Comparison of ENCODE assay signal across 13 mouse cellular contexts in genomic region chr5:142413723-142414445, GRCm38 (mm10). TPM values are rescaled to one million over a fixed set of nuclear protein-coding genes. Genes with fewer than 3 reads are reported as not detected.
DNase-seq lines count a peak whose midpoint lies in the region; ATAC-seq lines count a peak whose summit lies in the region.
"Had no signal": no experiment of that assay in that cellular context is flagged by ENCODE, and none has a peak within 500 bp of the region (broad histone marks: within the 10 kb centered on the region; RNA-seq: fewer than 3 reads in every experiment).

No protein-coding gene starts in this region.

- DNase-seq in heart, postnatal 14 days = no peak
- DNase-seq in kidney, adult 11 months = no peak
- DNase-seq in testis, postnatal 14 days (ENCODE audit: low spot score) = peak; percentile 49
- no peak for DNase-seq in testis, postnatal 10 days (ENCODE audit: low spot score)
- DNase-seq in yolk sac, embryonic 10.5 days (ENCODE audit: low spot score) = peak; percentile 53
- DNase-seq in left cerebral cortex, adult 8-10 months (ENCODE audit: low spot score in 2 of 2) = no peak
- DNase-seq: cerebellum, postnatal 25 days; right cerebral cortex, postnatal 4 days; thymus, postnatal 25 days had no signal

- no peak overlapping the region for H3K4me3 ChIP-seq in heart, embryonic 14.5 days (ENCODE audit: control insufficient read depth in 1 of 2, insufficient read depth in 1 of 2, low read depth in 1 of 2, low read length in 2 of 2)
- H3K4me3 ChIP-seq in kidney, embryonic 16.5 days (ENCODE audit: low read length) = no peak overlapping the region
- H3K4me3 ChIP-seq: limb, embryonic 15.5 days; stomach, embryonic 15.5 days had no signal

- no peak for ATAC-seq in heart, embryonic 14.5 days (ENCODE audit: insufficient number of reproducible peaks, insufficient read depth, low FRiP score, low read depth)
- no peak for ATAC-seq in kidney, embryonic 16.5 days (ENCODE audit: low FRiP score, low TSS enrichment)

- no peaks in the 10 kb centered on the region for H3K36me3 ChIP-seq in heart, embryonic 14.5 days (ENCODE audit: control insufficient read depth, insufficient read depth, low read length)
- no peaks in the 10 kb centered on the region for H3K36me3 ChIP-seq in kidney, embryonic 16.5 days (ENCODE audit: insufficient read depth, low read length)
- H3K36me3 ChIP-seq: stomach, embryonic 15.5 days had no signal

- peak overlapping the region in 1 of 2 experiments; percentile 41; a peak in 1 of 4 replicates for H3K27ac ChIP-seq in heart, embryonic 14.5 days (replicated peaks in 1 of 2; ENCODE audit: control insufficient read depth in 1 of 2, insufficient read depth in 1 of 2, low read depth in 2 of 2, low read length in 2 of 2)
- H3K27ac ChIP-seq in kidney, embryonic 16.5 days (ENCODE audit: low read length) = peak overlapping the region; percentile 60
- H3K27ac ChIP-seq: stomach, embryonic 15.5 days had no signal

- intact Hi-C loops in heart, postnatal 14 days (cut with DNase I) = no loop called here

- H3K4me2 ChIP-seq in heart, embryonic 14.5 days (ENCODE audit: low read length) = no peak overlapping the region
- H3K4me2 ChIP-seq in kidney, embryonic 16.5 days (replicated peaks; ENCODE audit: low read depth, low read length) = no peak overlapping the region
- H3K4me2 ChIP-seq: limb, embryonic 15.5 days; stomach, embryonic 15.5 days had no signal

- peak overlapping the region; percentile 1; the same call in 1 of the 2 replicates for H3K9ac ChIP-seq in heart, embryonic 14.5 days (ENCODE audit: low read length)
- H3K9ac ChIP-seq in kidney, embryonic 16.5 days (replicated peaks; ENCODE audit: low read length) = no peak overlapping the region
- H3K9ac ChIP-seq: limb, embryonic 15.5 days; stomach, embryonic 15.5 days had no signal

- H3K4me1 ChIP-seq in heart, embryonic 14.5 days (ENCODE audit: control insufficient read depth in 2 of 2, insufficient read depth in 2 of 2, low read length in 2 of 2) = peaks cover 19 to 50% of the 10 kb centered on the region in 2 experiments
- peaks cover 68% of the 10 kb centered on the region for H3K4me1 ChIP-seq in kidney, embryonic 16.5 days (ENCODE audit: insufficient read depth, low read length)

- 28% methylated on average over 9 of the region's 9 CpGs for WGBS in heart, embryonic 14.5 days
- 51% methylated on average over 9 of the region's 9 CpGs for WGBS in kidney, embryonic 16.5 days

- no peaks in the 10 kb centered on the region for H3K27me3 ChIP-seq in heart, embryonic 14.5 days (ENCODE audit: control insufficient read depth, insufficient read depth, low read length)
- H3K27me3 ChIP-seq in kidney, embryonic 16.5 days (ENCODE audit: insufficient read depth, low read length) = no peaks in the 10 kb centered on the region
- H3K27me3 ChIP-seq: limb, embryonic 15.5 days; stomach, embryonic 15.5 days had no signal

- H3K9me3 ChIP-seq in heart, embryonic 14.5 days (ENCODE audit: control insufficient read depth, low read length) = no peaks in the 10 kb centered on the region
- no peaks in the 10 kb centered on the region for H3K9me3 ChIP-seq in kidney, embryonic 16.5 days (ENCODE audit: low read length)
- H3K9me3 ChIP-seq: limb, embryonic 15.5 days; stomach, embryonic 15.5 days had no signal

RNA-seq across cellular contexts. Expression of gene Foxk1, which starts 12.6 kb away (rescaled TPM):
- 3.9 and 5.3 TPM in 2 replicates for polyA plus RNA-seq in heart, embryonic 14.5 days (2014; fragmentation: Nextera tagmentation; extraction: Ambion mirVana)
- 10 to 100 TPM; 16.7 to 17.5 TPM for total RNA-seq in heart, postnatal 14 days (2021)
- 3.6 and 4.4 TPM in 2 replicates for polyA plus RNA-seq in kidney, embryonic 16.5 days (2015; fragmentation: Nextera tagmentation; extraction: Ambion mirVana)
- 10 to 100 TPM; 39.6 to 43.1 (median 42.7) TPM for total RNA-seq in left cerebral cortex, adult 8-10 months (2022)

RNA-seq across cellular contexts. Expression of gene Ap5z1, which starts 49.9 kb away (rescaled TPM):
- 6.0 and 6.3 TPM in 2 replicates for polyA plus RNA-seq in heart, embryonic 14.5 days (2014; fragmentation: Nextera tagmentation; extraction: Ambion mirVana)
- 1 to 10 TPM; 5.9 to 8.7 TPM for total RNA-seq in heart, postnatal 14 days (2021)
- 13.2 and 13.8 TPM in 2 replicates for polyA plus RNA-seq in kidney, embryonic 16.5 days (2015; fragmentation: Nextera tagmentation; extraction: Ambion mirVana)
- total RNA-seq in left cerebral cortex, adult 8-10 months (2022) = 10 to 100 TPM; 20.1 to 25.6 (median 25.1) TPM

Comparison
In these comparisons a context has a peak if more than half of its experiments do, and no peak if none do; other contexts are left out.
1. DNase-seq: peak in testis, postnatal 14 days (single experiment) and yolk sac, embryonic 10.5 days (single experiment); none in heart, postnatal 14 days (0 of 2), kidney, adult 11 months (single experiment), testis, postnatal 10 days (single experiment) and left cerebral cortex, adult 8-10 months (0 of 2).